Mouse (Mus musculus): ENCODE measurements at regions not wholly inside any gene's neighbourhood (a gene's known extent, or its start where the extent isn't known, plus 50 kb on each side); places are given as distances from the start of the nearest gene placed in this dataset.
"Not testable (repeated sequence)": the region's sequence is repeated elsewhere in the genome, so short reads cannot be mapped to it uniquely, and the experiment has no call there.

DNA sequence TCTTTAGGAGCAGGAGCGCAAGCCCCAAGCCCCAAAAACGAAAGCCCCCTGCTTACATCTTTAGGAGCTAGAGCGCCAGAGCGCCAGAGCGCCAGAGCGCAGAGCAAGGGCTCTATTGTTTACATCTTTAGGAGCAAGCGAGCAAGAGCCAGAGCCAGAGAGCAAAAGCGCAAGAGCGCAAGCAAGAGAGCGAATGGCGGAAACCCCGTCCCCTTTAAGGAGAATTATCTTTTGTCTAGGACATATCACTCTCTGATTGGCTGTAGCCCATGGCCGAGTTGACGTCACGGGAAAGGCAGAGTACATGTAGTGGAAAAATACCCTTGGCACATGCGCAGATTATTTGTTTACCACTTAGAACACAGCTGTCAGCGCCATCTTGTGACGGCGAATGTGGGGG lies 269.7 kb upstream of the Smim15 start:
- not testable (repeated sequence) for DNase-seq (ENCODE audit: low spot score in 2 of 2)

DNA sequence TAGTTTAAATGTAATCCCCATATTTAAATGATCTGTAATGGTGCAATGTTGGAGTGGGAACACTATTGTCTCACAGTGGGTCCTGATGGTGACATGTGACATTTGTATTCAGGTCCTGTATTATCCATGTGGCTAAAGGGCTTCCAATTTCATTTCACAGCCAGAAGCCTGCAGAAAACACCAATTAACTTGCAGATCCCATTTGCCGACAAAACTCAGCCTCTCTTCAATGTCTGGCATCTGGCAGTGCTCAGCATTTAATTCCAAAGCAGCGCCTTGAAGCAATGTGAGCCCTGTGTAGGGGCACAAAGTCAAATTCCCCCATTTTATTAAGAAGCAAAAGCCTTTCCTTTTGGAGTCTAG lies 277.0 kb upstream of the Smim15 start:
- peak in 1 of 2 experiments; percentile 57 for DNase-seq (ENCODE audit: low spot score in 2 of 2)

DNA sequence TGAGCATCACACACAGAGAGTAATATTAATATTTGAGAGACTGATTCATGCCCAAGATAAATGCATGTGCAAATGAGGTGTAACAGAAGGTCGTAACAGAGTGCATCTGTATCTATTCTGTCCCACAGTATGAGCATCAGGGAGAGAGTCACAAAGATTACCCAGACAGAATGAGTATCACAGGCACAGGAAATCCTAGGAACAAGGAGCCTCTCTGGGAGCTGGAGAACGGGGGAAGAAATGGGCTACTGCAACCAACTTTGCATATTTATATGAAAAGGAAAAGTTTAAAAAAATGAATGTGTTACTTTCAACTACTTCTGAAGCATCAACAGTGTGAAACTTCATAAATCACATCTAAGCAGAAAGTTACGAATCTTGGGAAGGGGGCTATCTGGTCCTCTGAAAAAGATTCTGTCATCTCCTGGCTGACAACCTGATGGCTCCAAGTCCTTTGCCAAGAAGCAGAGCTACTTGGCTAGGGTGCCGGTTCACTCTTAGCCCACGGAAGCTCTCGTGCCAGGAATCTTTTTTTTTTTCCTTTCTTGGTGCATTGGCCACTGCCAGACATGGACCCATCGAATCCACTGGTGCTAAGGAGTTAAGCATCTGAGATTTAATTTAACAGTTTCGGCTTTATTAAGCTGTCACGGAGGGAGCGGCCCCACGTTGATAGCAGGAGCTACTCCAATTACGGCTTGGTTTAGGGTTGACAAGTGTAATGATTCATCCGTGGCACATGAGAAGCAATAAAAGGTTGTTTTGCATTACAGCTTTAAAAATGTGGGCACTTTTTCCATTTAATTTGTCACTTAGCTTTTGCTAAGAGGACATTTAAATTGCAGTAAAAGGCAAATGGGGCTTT lies 277.6 kb upstream of the Smim15 start:
- peak in 1 of 2 experiments; percentile 48 for DNase-seq (ENCODE audit: low spot score in 2 of 2)

DNA sequence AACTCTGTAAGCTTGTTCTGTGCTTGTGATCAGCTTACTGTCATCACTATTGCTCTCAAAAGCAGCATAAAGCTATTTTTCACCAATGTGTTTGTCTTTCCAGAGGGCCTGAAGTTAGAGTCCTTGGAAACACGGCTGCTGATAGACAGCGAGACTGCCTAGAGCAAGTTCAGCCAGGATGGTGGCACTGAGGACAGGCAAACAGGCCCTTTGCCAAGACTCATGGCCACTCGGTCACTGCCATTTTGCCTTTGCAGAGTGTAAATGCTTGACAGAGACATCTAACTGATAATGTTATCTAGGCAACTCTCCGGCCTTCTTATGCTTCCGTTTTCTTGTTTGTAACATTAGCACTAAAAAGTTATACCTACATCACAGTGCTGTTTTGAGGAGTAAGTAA lies 280.3 kb upstream of the Smim15 start:
- DNase-seq (ENCODE audit: low spot score in 2 of 2) = no peak

DNA sequence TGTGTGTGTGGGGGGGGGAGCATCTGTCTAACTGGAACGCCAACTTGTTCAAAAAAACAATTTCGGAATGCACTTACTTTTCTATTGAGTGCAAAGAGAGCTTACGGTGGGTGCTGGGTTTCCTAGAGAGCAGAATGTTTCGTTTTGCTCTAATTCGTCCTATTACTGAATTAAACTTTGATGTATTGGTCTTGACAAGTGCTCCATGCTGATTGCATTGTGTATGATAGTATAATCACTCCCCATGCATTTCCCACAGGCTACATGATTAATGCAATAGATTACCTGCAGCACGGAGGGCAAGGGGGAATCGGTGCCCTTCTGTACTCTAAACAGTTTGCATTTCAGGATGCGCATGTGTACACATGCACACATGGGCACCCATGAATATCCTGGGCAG lies 283.7 kb upstream of the Smim15 start:
- DNase-seq (ENCODE audit: low spot score in 2 of 2) = no peak

DNA sequence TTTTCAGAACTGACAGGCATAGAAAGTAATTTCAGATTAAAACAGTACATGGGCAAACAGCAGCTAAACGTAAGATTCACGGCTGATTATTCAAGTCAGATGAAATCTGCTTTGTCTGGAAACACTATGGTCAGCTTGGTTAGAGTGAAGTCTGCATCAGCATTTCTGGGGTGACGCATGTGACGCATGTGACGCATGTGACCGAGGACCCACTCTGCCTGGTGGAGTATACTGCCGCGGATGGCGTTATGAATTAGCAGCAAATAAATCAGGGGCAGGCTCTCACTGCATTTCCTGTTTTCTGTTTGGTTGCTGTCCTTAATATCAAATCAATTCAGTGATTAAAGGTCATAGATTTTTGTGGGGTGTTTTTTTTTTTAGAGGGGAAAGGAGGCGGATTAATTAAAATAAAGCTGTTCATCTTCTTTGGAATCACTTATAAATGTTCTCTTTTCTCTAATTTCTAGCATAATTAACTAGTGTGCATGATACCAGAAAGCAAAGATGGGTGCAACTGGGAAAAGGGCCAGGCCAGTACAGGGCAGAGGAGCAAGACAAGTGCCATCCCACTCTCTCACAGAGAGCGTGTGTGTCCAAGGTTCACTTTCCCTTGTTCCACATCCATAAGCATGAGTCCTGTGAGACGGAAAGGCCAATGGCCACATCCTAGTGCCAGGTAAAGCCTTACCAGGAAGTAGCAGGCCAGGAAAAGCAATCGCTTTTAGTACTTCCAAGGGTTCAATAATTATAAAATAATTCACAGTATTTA lies 285.7 kb upstream of the Smim15 start:
- no peak for DNase-seq (ENCODE audit: low spot score in 2 of 2)

DNA sequence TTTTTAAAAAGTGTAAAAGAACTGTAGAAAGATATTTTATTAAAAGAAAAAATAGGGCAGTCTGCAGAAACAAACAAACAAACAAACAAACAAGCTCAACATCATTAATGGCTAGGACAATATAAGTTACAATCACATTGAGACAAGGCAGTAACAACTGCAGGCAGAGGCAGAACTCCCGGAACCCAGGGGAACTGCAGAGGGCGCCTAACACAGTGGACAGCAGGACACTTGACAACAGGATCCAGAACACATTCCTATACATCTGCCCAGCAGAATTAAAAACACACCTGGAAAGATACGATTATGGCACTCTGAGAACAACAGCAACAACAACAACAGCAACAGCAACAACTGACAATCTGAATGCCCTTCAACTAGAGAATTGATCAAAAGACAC lies 291.5 kb upstream of the Smim15 start:
- DNase-seq (ENCODE audit: low spot score in 2 of 2) = no peak

DNA sequence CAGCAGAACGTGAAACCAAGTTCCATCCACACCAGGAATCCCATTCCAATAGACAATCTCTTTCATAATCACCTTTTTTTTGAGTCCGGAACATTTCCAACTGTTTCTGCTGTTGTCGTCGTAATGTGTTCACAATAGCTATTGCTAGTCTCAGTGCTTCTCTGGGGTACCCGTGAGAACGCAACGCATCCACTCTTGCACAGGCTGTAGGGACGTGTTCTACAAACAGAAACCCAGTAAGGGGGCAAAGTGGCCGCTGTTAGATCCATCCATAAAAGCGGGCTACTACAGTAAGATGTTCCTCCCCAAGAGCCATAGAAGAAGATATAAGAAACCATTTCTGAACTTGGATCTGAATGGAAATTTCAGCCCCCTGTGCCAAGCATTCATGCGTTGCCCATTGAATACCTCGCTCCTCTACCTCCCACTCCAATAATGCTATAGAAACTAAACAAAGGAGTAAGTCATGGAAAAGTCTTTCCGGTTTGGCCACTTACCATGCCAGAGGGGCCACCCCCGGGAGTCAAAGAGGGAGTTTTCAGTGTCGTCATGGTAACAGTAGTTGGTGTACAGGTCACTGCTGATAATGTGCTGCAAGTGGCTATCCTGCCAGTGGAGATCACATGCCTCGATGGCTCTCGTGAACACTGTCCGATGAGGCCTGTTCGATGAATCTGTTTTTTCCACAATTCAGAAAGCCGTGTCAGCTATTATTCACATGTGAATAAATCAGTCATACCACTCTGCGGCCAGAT lies 300.6 kb upstream of the Smim15 start:
- no peak for DNase-seq (ENCODE audit: low spot score in 2 of 2)

DNA sequence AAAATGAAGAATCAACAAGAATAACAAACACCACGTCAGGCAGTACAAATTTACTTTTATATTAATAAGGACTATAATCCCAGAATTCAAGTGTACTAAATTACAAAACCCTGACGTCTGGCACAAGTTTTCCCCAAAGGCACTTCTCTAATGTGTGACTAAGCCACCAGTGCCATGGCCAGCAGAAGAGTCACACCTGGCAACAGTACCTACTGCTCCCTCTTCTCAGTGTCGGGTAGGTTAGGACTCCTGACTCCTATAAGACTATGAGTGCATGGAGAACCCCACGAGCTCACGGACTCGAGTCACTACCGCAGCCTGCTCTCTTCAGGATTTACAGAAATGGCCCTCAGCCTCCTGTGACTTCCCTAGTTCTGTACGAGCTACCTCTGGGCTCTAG lies 307.7 kb upstream of the Smim15 start:
- DNase-seq (ENCODE audit: low spot score in 2 of 2) = no peak

DNA sequence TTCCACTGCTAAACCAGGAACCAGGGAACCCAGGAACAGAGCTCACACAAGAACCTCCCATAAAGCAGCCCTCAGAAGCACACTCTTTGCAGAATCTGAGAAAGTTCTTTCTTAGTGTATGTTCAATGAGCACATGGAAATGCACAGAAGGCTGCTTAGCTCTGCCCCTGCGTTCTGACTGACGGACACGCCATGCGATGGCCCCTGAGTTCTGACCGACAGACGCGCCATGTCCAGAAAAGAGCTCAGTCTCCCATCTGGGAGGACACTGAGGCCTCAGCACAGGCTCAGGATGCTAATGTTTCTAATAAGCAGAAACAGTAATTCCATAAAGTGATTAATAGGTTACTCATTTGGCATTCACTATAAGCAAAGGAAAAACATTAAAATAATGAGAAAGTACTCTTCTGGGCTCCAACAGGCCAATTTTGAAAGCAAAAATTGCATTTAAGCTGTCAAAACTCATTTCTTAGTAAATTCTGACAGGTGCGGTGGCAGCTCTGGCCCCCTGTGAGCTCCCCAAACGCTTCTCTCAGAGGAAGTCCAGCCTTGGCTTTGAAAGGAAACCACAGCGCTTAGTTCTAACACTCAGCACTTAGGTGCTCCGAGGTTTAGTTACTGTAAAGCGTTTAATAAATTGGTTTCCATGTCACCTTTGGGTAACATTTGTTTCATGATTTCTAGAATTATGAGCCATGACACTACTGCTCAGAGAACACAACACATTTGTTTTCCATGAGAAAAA lies 309.9 kb upstream of the Smim15 start:
- no peak for DNase-seq (ENCODE audit: low spot score in 2 of 2)

DNA sequence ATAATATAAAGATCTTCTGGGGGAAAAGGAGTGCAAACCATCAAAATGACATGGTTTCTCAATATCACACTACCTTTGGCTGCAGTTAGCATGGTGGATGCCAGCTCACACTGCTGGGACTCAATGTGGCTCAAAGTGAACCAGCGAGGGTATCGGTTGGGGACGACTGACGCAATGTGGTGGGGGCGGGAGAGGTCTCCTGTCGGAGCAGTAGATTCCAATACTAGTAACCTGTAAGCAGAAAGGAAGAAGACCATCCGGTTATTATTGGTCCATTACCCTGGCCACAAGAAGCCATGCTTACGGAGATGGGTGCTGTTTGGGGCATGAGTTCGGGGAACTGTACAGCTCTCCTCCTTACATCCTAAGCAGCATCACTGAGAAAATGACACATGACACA lies 313.3 kb upstream of the Smim15 start:
- no peak for DNase-seq (ENCODE audit: low spot score in 2 of 2)

DNA sequence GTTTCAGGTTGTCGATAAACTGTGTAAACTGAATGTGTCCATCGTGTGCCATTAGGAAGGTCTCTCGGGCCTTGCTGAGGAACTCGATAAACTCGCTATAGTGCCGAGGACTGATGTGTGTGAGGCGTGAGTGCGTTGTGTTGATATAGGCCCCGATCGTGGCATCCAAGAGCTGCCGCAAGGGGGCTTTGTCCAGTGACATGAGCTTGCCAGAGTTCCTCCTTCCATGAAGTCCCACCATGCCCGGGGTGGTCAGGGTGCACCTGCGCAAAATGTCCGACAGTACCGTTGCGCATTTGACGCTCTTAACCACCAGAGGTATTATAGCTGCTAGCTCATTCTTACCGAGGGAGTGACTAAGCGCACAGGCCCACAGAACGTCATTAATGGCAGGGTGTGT lies 317.8 kb upstream of the Smim15 start:
- no peak for DNase-seq (ENCODE audit: low spot score in 2 of 2)

DNA sequence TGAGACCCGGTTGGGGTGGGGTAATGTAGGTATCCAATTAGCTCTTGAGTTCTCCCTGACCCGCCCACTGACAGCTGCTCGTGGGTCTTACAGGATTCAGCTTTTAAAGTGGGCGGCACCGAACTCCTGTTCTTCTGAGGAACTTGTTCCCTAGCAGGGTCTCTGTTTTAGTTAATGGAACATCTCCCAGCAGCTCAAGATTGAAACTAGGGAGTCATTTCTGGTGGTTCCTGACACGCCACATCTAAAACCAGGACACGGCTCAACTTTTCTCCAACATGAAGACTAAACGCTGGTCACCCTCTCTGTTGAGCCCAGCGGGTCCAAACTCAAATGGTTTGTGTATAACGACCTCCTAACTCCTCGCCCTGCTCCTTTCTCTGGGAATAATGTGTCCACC lies 322.3 kb upstream of the Smim15 start:
- no peak for DNase-seq (ENCODE audit: low spot score in 2 of 2)

DNA sequence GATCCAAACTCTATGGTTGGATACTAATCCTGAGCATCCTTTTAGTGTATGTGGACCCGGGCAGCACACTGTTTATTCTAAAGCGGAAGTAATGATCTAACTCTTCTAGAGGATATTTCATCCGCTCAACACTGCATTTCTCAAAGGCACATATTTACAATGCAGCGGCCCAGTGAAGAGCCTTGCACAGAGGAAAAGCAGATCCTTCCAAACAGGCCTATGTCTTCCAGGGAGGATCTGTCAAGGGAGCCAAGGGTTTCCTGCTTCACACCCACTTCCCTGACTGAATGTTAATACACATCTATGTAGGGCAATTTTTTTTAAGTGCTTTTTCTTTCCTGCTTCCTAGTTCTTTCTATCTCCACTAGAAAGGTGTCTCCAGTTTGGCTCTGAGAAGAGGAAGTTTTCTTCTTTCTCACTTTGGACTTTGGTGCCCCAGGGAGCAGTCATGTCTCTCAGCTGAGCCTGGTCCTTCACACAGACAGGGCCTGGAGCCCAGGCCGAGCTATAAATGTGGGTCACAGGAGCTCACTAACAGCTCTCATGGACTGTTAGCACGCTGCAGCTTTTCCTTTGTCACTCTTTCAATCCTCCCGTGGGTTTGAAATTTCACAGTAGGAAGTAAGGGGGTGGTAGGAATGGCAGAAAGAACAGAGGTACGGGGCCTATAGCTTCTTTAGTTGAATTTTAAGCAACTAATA lies 323.2 kb upstream of the Smim15 start:
- no peak for DNase-seq (ENCODE audit: low spot score in 2 of 2)

DNA sequence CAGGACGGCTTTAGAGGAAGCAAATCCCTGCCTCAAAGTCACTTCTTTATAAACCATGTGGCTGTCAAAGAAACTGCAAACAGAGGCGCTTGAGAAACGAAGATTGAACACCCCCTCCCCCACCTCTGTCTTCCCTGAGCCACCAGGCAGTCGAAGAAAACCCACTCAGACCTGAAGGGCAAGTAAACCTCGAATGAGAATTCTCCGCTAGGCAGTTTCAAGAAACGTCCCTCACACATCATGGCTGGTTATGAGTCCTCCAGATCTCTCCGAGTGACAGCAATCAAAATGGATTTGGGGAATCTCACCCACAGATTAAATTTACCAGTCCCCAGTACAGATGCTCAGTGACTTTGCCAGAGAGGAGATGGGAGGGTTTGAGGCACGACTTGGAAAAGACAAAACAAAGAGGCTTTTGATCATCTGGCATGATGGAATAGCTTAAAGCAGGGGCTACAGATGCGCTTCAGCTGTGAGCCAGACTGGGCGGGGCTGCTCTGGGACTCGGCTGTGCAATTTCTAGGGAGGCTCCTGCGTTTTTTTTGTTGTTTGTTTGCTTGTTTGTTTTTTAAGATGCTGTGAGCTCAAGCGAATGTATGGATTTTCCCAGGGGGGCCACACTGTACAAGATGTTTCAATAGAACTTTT lies 325.1 kb upstream of the Smim15 start:
- DNase-seq (ENCODE audit: low spot score in 2 of 2) = peak in 1 of 2 experiments; percentile 40

DNA sequence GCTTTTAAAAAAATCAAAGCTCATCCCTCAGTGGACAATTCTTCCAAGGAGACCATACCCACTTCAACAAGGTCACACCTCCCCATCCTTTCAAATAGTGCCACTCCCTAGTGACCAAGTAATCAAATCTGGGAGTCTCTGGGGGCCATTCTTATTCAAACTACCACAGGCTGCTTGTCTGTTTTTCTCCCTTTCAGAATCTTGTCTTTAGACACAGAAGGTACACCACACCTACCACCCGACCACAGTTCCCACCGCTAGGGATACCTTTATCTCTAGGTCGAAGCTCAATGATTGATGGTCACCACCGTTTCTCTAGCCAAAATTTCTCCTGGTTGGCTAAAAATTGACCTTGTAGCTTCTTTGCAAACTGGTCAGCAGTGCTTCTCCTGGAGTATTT lies 328.6 kb upstream of the Smim15 start:
- DNase-seq (ENCODE audit: low spot score in 2 of 2) = no peak

DNA sequence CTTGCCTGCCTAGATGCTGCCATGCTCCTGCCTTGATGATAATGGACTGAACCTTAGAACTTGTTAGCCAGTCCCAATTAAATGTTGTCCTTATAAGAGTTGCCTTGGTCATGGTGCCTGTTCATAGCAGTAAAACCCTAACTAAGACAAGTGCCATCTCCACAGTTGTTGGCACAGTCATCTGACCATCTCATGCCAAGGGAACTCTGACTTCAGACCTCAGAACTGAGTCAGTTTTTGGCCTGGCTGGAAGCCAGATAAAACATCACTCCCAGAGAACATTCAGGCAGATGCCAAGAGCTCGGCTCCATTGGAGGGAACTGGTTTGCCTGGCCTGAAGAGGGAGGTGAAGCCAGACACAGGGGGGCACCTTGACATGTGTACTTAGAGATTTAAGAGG lies 330.2 kb upstream of the Smim15 start:
- no peak for DNase-seq (ENCODE audit: low spot score in 2 of 2)

DNA sequence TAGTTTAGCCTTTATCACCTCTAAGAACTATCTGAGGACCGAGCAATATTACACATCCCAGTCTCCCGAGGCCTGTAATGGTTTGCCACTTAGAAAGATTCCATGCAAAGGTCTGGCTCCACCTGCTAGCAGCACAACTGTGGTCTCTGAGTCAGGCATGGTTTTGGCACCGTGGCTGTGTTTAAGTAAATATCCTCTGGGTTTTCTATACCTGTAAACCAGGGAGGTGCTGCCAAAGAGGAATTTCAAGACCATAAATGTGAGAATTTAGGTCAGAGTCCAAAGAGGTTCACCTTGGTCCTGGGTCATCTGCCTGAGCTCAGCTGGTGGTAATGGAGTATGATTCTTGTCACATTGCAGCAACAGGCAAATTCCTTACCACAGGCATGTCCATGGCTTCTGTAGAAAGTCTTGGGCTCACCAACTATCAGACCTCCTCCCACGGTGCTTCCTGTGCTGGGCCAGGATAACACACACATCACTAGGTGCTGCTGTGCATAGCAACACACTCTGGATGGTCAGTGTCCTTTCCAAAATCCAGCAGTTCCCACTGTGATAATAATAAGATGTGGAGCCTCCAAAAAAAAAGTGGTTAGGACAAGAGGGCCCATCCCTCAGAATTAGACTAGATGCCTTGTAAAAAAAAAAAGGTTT lies 332.8 kb upstream of the Smim15 start:
- DNase-seq (ENCODE audit: low spot score in 2 of 2) = no peak

DNA sequence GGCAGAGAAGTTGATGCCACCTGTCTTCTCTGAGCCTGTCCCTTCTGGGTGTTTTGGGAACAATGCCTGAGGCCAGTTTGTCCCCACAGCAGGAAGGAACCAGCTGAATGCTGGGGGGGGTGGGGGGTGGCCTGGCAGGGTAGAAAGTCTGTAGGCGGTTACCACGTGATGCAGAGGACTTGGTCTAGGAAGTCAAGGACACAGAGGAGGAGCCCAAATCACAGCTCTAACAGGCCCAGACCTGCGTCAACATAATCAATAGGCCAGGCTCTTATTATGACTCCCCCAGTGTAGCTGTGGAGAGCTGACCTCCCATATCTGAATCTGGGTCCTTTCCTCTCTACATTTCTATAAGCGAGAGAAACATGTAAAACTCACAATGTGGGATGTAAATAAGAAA lies 333.9 kb upstream of the Smim15 start:
- no peak for DNase-seq (ENCODE audit: low spot score in 2 of 2)

DNA sequence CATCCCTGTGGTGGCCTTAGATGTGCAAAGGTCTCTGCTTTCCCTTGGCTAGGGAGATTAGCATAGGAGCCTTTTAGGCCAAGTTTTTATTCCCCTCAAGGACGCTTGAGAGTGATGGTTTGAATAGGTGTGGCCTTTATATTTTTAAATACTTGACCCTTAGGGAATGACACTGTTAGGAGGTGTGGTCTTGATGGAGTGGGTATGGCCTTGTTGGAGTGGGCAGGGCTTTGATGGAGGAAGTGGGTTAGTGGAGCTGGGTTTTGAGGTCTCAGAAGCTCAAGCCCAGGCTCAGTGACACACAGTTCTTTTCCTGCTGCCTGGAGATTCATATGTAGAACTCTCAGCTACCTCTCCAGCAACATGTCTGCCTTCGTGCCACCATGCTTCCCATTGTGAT lies 334.4 kb upstream of the Smim15 start:
- no peak for DNase-seq (ENCODE audit: low spot score in 2 of 2)
